Mouse (Mus musculus): ENCODE measurements at regions not wholly inside any gene's neighbourhood (a gene's known extent, or its start where the extent isn't known, plus 50 kb on each side); places are given as distances from the start of the nearest gene placed in this dataset.
"Not testable (repeated sequence)": the region's sequence is repeated elsewhere in the genome, so short reads cannot be mapped to it uniquely, and the experiment has no call there.

- DNase-seq (ENCODE audit: low read depth), result no peak
Observed at GRCm38 (mm10) chr2:72615869-72616268, 139.9 kb downstream of the Cdca7 start.

- no peak for DNase-seq (ENCODE audit: low read depth)
Observed at GRCm38 (mm10) chr2:72616412-72616811, 140.5 kb downstream of the Cdca7 start.

GRCm38 (mm10) chr2:72619446-72619845 lies 143.5 kb downstream of the Cdca7 start:
- DNase-seq (ENCODE audit: low read depth), result no peak

- no peak for DNase-seq (ENCODE audit: low read depth)
Observed at GRCm38 (mm10) chr2:72620182-72620652, 144.3 kb downstream of the Cdca7 start.

- no peak for DNase-seq (ENCODE audit: low read depth)
Observed at GRCm38 (mm10) chr2:72627915-72628314, 152.0 kb downstream of the Cdca7 start.

- no peak for DNase-seq (ENCODE audit: low read depth)
Observed at GRCm38 (mm10) chr2:72628626-72629470, 152.9 kb downstream of the Cdca7 start.

- no peak for DNase-seq (ENCODE audit: low read depth)
Observed at GRCm38 (mm10) chr2:72629691-72630461, 153.9 kb downstream of the Cdca7 start.

GRCm38 (mm10) chr2:72637881-72638620 lies 162.1 kb downstream of the Cdca7 start:
- no peak for DNase-seq (ENCODE audit: low read depth)

- no peak for DNase-seq (ENCODE audit: low read depth)
Observed at GRCm38 (mm10) chr2:72639022-72639421, 163.1 kb downstream of the Cdca7 start.

- no peak for DNase-seq (ENCODE audit: low read depth)
Observed at GRCm38 (mm10) chr2:72641228-72641627, 165.3 kb downstream of the Cdca7 start.

- no peak for DNase-seq (ENCODE audit: low read depth)
Observed at GRCm38 (mm10) chr2:72644151-72644843, 168.3 kb downstream of the Cdca7 start.

- DNase-seq (ENCODE audit: low read depth), result no peak
Observed at GRCm38 (mm10) chr2:72647642-72648041, 171.7 kb downstream of the Cdca7 start.

GRCm38 (mm10) chr2:72648294-72648693 lies 172.3 kb downstream of the Cdca7 start:
- no peak for DNase-seq (ENCODE audit: low read depth)

GRCm38 (mm10) chr2:72655864-72656263 lies 179.9 kb downstream of the Cdca7 start:
- DNase-seq (ENCODE audit: low read depth), result no peak

- no peak for DNase-seq (ENCODE audit: low read depth)
Observed at GRCm38 (mm10) chr2:72657101-72657920, 181.4 kb downstream of the Cdca7 start.

- DNase-seq (ENCODE audit: low read depth), result no peak
Observed at GRCm38 (mm10) chr2:72662396-72662795, 186.4 kb downstream of the Cdca7 start.

GRCm38 (mm10) chr2:72662979-72663780 lies 187.2 kb downstream of the Cdca7 start:
- no peak for DNase-seq (ENCODE audit: low read depth)

GRCm38 (mm10) chr2:72667396-72667795 lies 191.4 kb downstream of the Cdca7 start:
- DNase-seq (ENCODE audit: low read depth), result not testable (repeated sequence)

- DNase-seq (ENCODE audit: low read depth), result no peak
Observed at GRCm38 (mm10) chr2:72672908-72673901, 197.2 kb downstream of the Cdca7 start.
